Mouse (Mus musculus) cerebellum, postnatal 10 days (tissue): ENCODE measurements at regions not wholly inside any gene's neighbourhood (a gene's known extent, or its start where the extent isn't known, plus 50 kb on each side); places are given as distances from the start of the nearest gene placed in this dataset.
"Not testable (repeated sequence)": the region's sequence is repeated elsewhere in the genome, so short reads cannot be mapped to it uniquely, and the experiment has no call there.

Source experiments
- DNase-seq, 2 experiments: peaks; one replicate each; pipeline ENCODE4 v3.0.0; 2021; ENCODE audit warnings: mixed read lengths in 2 of 2

DNA sequence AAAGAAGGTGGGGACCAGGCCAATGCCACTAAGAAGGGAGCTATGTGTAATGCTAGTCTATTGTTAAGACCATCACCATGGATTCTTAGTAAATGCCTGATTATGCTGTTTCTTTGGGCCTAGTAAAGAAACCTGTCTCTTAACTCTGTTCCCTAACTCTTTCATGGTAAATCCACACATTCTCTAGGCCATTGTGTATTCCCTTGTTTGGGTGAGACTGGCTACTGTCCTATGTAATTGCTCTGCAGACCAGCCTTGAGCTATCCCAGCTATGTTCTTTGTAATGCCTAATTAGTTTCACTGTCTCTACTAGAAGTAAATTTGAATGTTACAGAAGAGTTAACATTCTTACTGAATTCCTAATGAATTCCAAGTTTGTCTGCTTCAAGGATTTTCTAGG is 186.9 kb upstream of the Gm10750 start:
- DNase-seq, result no peak

DNA sequence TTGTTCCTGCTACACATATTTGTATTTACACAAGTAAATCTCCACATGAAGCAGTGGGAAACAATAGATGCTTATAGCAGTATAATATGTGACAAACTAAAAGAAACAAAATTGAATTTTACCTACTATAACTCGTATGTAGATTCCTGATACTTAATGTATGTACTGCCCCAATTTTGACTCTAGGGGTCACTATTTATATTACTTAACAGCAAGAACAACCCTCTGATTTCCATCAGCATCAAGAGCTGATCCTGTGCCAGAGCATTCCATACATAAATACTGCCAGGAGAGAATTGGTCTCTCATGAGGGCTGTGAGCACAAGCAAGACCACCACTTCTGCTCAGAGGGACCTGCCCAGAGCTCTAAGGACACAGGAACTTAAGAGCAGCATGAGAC is 178.7 kb upstream of the Gm10750 start:
- DNase-seq, result no peak

- DNase-seq, result peak; percentile 5 to 9
Measured at GRCm38 (mm10) chr2:149158434-149158833, 141.4 kb upstream of the Gm10750 start.

- DNase-seq, result not testable (repeated sequence)
Measured at GRCm38 (mm10) chr2:149109551-149109950, 92.5 kb upstream of the Gm10750 start.

DNA sequence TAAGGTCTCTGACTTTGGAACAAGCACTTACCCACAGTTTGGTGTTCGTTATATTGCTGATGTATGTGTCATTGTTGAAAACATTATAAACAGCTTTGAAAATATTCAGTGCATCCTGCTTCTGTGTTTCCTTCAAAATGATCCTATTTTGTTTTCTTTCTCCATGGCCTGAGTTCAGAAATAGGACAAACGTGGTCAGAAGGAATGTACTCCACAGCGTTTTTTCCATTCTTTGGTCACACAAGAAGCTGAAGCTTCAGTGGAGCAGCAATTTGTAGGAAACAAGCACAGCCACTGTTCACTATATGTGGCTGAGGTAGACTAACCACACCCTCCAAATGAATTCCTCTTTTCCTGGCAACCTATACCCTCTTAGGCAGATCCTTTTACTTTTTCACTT is 75.1 kb upstream of the Gm10750 start:
- DNase-seq, result no peak
